8 mouse cellular contexts compared by ENCODE assay signal in genomic region chr10:96617951-96618575, GRCm38 (mm10). TPM values are rescaled to one million over a fixed set of nuclear protein-coding genes. Genes with fewer than 3 reads are reported as not detected.
A peak's percentile ranks its signal among the peaks of the same experiment; 100 is the strongest.
DNase-seq lines count a peak whose midpoint lies in the region; ATAC-seq and TF ChIP-seq lines count a peak whose summit lies in the region.

No protein-coding gene starts in this region.

- under 1% methylated on average over 29 of the region's 29 CpGs for WGBS in hindbrain, embryonic 11.5 days
- WGBS in lung, postnatal 0 days = 2% methylated on average over 29 of the region's 29 CpGs

- no peak for TF ChIP-seq EP300 in lung, postnatal 0 days (IDR thresholded peaks at IDR 0.05)

- H3K9me3 ChIP-seq in hindbrain, embryonic 11.5 days (ENCODE audit: control insufficient read depth, low read length) = no peaks in the 10 kb centered on the region
- no peaks in the 10 kb centered on the region for H3K9me3 ChIP-seq in lung, postnatal 0 days (ENCODE audit: low read length)

- H3K36me3 ChIP-seq in hindbrain, embryonic 11.5 days (ENCODE audit: control insufficient read depth, insufficient read depth, low read length) = no peaks in the 10 kb centered on the region
- H3K36me3 ChIP-seq in lung, postnatal 0 days (ENCODE audit: insufficient read depth, low read length) = peaks cover 5% of the 10 kb centered on the region; the same call in 1 of the 2 replicates

- peak; percentile 70 for TF ChIP-seq CTCF in lung, postnatal 0 days (IDR thresholded peaks at IDR 0.05)

- peak; percentile 68 for DNase-seq in Muller cell, postnatal 12 days (ENCODE audit: inconsistent ontology term)
- DNase-seq in cerebellum, postnatal 10 days = peak; percentile 82 to 83
- peak; percentile 49 to 72 for DNase-seq in frontal cortex, postnatal 10 days (ENCODE audit: low spot score in 2 of 2)
- DNase-seq in hindbrain, embryonic 11.5 days (ENCODE audit: low spot score) = peak; percentile 70
- peak; percentile 62 to 77 for DNase-seq in layer of hippocampus, postnatal 10 days (ENCODE audit: low spot score in 2 of 2)
- peak; percentile 82 for DNase-seq in lung, postnatal 0 days (ENCODE audit: low spot score)
- DNase-seq in ovary, postnatal 10 days (ENCODE audit: low spot score) = peak; percentile 49
- DNase-seq in thymus, postnatal 14 days = peak; percentile 87

- peak overlapping the region; percentile 87 for H3K27ac ChIP-seq in hindbrain, embryonic 11.5 days (ENCODE audit: low read depth, low read length)
- peak overlapping the region; percentile 97 for H3K27ac ChIP-seq in lung, postnatal 0 days (ENCODE audit: low read length)

- H3K9ac ChIP-seq in hindbrain, embryonic 11.5 days (ENCODE audit: low read depth, low read length) = peak overlapping the region; percentile 98
- peak overlapping the region; percentile 99 for H3K9ac ChIP-seq in lung, postnatal 0 days (replicated peaks; ENCODE audit: low read depth)

- peak overlapping the region; percentile 28 for H3K4me2 ChIP-seq in hindbrain, embryonic 11.5 days (replicated peaks; ENCODE audit: low read depth, low read length)
- peak overlapping the region; percentile 57 for H3K4me2 ChIP-seq in lung, postnatal 0 days (replicated peaks; ENCODE audit: low read depth, low read length)

- no peaks in the 10 kb centered on the region for H3K27me3 ChIP-seq in hindbrain, embryonic 11.5 days (ENCODE audit: control insufficient read depth, insufficient read depth, low read length)
- H3K27me3 ChIP-seq in lung, postnatal 0 days (replicated peaks; ENCODE audit: insufficient read depth, low read length) = no peaks in the 10 kb centered on the region

- peak overlapping the region; percentile 74 for H3K4me3 ChIP-seq in hindbrain, embryonic 11.5 days (ENCODE audit: low read depth, low read length)
- peak overlapping the region; percentile 100 for H3K4me3 ChIP-seq in lung, postnatal 0 days (ENCODE audit: low read depth, low read length)

- peak; percentile 30 for ATAC-seq in hindbrain, embryonic 11.5 days (ENCODE audit: low FRiP score)
- ATAC-seq in lung, postnatal 0 days = peak; percentile 20

- peaks cover 2% of the 10 kb centered on the region; the same call in 1 of the 2 replicates for H3K4me1 ChIP-seq in hindbrain, embryonic 11.5 days (replicated peaks; ENCODE audit: control insufficient read depth, insufficient read depth, low read length)
- H3K4me1 ChIP-seq in lung, postnatal 0 days (ENCODE audit: insufficient read depth, low read depth, low read length) = peaks cover 3% of the 10 kb centered on the region; the same call in 1 of the 2 replicates

RNA-seq across cellular contexts. Expression of gene Btg1, which starts 1.3 kb away (rescaled TPM):
- 57.2 and 57.6 TPM in 2 replicates for polyA plus RNA-seq in hindbrain, embryonic 11.5 days (2014; fragmentation: Nextera tagmentation; extraction: Ambion mirVana)
- total RNA-seq in layer of hippocampus, postnatal 10 days (2021) = 10 to 100 TPM; 38.1 to 44.5 TPM
- 72.3 and 78.1 TPM in 2 replicates for polyA plus RNA-seq in lung, postnatal 0 days (2015; fragmentation: Nextera tagmentation; extraction: Ambion mirVana)

Comparison
In these comparisons a context has a peak if more than half of its experiments do, and no peak if none do; other contexts are left out.
1. Peak in every context shown above with its lines: DNase-seq, ATAC-seq, H3K4me3 ChIP-seq and H3K27ac ChIP-seq.